Mouse (Mus musculus) hindbrain, embryonic 14.5 days (tissue): ENCODE data around the gene Scn5a. TPM values are rescaled to one million over a fixed set of nuclear protein-coding genes. Genes with fewer than 3 reads are reported as not detected.
A peak's percentile ranks its signal among the peaks of the same experiment; 100 is the strongest.

Experiments
- ATAC-seq: fragments of 200-750 bp; cut with Nextera tagmentation; 2 replicates; pipeline ENCODE4 v1.8.0; 2017; ENCODE audit warnings: moderate number of reproducible peaks, mild to moderate bottlenecking, moderate TSS enrichment, moderate library complexity; ENCODE audit not compliant: low FRiP score
- DNase-seq: peaks from one replicate; pipeline ENCODE4 v3.0.0-alpha.2; 2015; ENCODE audit warnings: low spot score
- H3K27ac ChIP-seq: fragments of 300-500 bp; sonication (generic); 2 replicates; pipeline ENCODE4 v1.5.1; 2014; ENCODE audit warnings: mild to moderate bottlenecking, moderate library complexity
- H3K27me3 ChIP-seq: fragments of 300-500 bp; sonication (generic); 2 replicates; pipeline ENCODE4 v1.6.1; 2014; ENCODE audit warnings: mild to moderate bottlenecking, low read length, mixed read lengths; ENCODE audit not compliant: control insufficient read depth, insufficient read depth
- H3K36me3 ChIP-seq: fragments of 300-500 bp; sonication (generic); replicated peaks from 2 replicates; pipeline ENCODE4 v1.6.1; 2014; ENCODE audit not compliant: control insufficient read depth, insufficient read depth
- H3K4me1 ChIP-seq: fragments of 300-500 bp; sonication (generic); replicated peaks from 2 replicates; pipeline ENCODE4 v1.6.1; 2014; ENCODE audit warnings: antibody characterized with exemption, low read length, mixed read lengths; ENCODE audit not compliant: control insufficient read depth, insufficient read depth
- H3K4me2 ChIP-seq: fragments of 300-500 bp; sonication (generic); replicated peaks from 2 replicates; pipeline ENCODE4 v1.6.1; 2014; ENCODE audit warnings: mild to moderate bottlenecking, moderate library complexity
- H3K4me3 ChIP-seq: fragments of 300-500 bp; sonication (generic); replicated peaks from 2 replicates; pipeline ENCODE4 v1.5.1; 2014; ENCODE audit warnings: mild to moderate bottlenecking, low read length
- H3K9ac ChIP-seq: fragments of 300-500 bp; sonication (generic); 2 replicates; pipeline ENCODE4 v1.6.1; 2014
- H3K9me3 ChIP-seq: fragments of 300-500 bp; sonication (generic); 2 replicates; pipeline ENCODE4 v1.6.1; 2016; ENCODE audit warnings: low read length; ENCODE audit not compliant: control insufficient read depth
- WGBS: fragments of 180-500 bp; shearing (Covaris S2); extraction: QIAGEN DNeasy Blood & Tissue Kit; methylation state at CpG from one replicate; pipeline ENCODE4 v1.1.7; 2014; 5-methylcytosine and 5-hydroxymethylcytosine counted together
- polyA plus RNA-seq: library from polyadenylated mRNA; unstranded; fragments of >200 nt; fragmentation: Nextera tagmentation; extraction: Ambion mirVana; gene quantifications from 2 replicates; pipeline ENCODE4 v1.2.1, GENCODE M21; 2014

Scn5a gene
- polyA plus RNA-seq, 1 experiment from 2014 or later: 0.12 TPM

GRCm38 (mm10) chr9:119523301-119523700 is 55.5 kb downstream of the Scn5a start:
- Histone ChIP-seq H3K36me3 (no peaks in the 10 kb centered on the region), H3K27ac (no peak overlapping the region), H3K9ac (no peak overlapping the region), H3K4me2 (no peak overlapping the region), H3K9me3 (no peaks in the 10 kb centered on the region), H3K4me1 (no peaks in the 10 kb centered on the region), H3K4me3 (no peak overlapping the region), H3K27me3 (0 out of 2 replicates have a peak, but pooled peaks cover 2% of the 10 kb centered on the region)
- ATAC-seq: no peak
- 88% methylated on average over 8 of the region's 8 CpGs for whole genome bisulfite sequencing
- DNase-seq: no peak

GRCm38 (mm10) chr9:119519116-119519515 is 59.7 kb downstream of the Scn5a start:
- no peak for DNase-seq
- Histone ChIP-seq H3K9me3 (no peaks in the 10 kb centered on the region), H3K4me1 (peaks cover 7% of the 10 kb centered on the region; the same call in 1 of the 2 replicates), H3K9ac (no peak overlapping the region), H3K27ac (no peak overlapping the region), H3K4me3 (no peak overlapping the region), H3K27me3 (0 out of 2 replicates have a peak, but pooled peaks cover 12% of the 10 kb centered on the region), H3K36me3 (no peaks in the 10 kb centered on the region), H3K4me2 (no peak overlapping the region)
- no peak for ATAC-seq
- WGBS: 55% methylated on average over 23 of the region's 23 CpGs

GRCm38 (mm10) chr9:119518177-119518576 is 60.6 kb downstream of the Scn5a start:
- WGBS: 66% methylated on average over 8 of the region's 8 CpGs
- H3K4me2 ChIP-seq: no peak overlapping the region
- H3K27ac ChIP-seq: no peak overlapping the region
- DNase-seq (no peak), ATAC-seq (no peak)
- H3K9ac ChIP-seq: no peak overlapping the region
- 0 out of 2 replicates have a peak, but pooled peaks cover 12% of the 10 kb centered on the region for H3K27me3 ChIP-seq
- H3K9me3 ChIP-seq: no peaks in the 10 kb centered on the region
- peaks cover 7% of the 10 kb centered on the region; the same call in 1 of the 2 replicates for H3K4me1 ChIP-seq
- no peaks in the 10 kb centered on the region for H3K36me3 ChIP-seq
- no peak overlapping the region for H3K4me3 ChIP-seq

DNA sequence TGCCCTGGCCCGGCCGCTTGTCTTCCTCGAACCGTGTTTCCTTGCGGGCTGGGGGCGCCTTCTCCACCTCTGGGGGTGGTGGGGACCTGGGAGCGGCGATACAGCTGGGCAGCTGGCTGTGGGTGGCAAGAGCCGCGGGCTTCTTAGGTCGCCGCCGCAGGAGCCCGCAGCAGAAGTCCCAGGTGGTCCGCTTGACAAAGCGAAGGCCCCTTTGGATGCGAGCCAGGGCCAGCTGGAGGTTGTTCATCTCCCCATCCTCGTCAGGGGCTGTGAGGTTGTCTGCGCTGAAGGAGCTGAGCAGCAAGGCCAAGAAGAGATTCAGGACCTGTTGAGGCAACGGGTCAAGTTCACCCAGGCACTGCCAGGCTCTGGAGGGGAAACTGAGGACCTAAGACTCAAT is 61.3 kb downstream of the Scn5a start:
- H3K27me3 ChIP-seq: 0 out of 2 replicates have a peak, but pooled peaks cover 12% of the 10 kb centered on the region
- H3K27ac ChIP-seq: no peak overlapping the region
- H3K4me1 ChIP-seq: peaks cover 7% of the 10 kb centered on the region; the same call in 1 of the 2 replicates
- no peak overlapping the region for H3K9ac ChIP-seq
- H3K4me3 ChIP-seq: no peak overlapping the region
- H3K4me2 ChIP-seq: peak overlapping the region; percentile 21; the same call in 1 of the 2 replicates
- WGBS: 20% methylated on average over 20 of the region's 20 CpGs
- ATAC-seq (no peak), DNase-seq (no peak)
- H3K9me3 ChIP-seq: no peaks in the 10 kb centered on the region
- no peaks in the 10 kb centered on the region for H3K36me3 ChIP-seq

- H3K4me2 ChIP-seq: no peak overlapping the region
- ATAC-seq: no peak
- H3K9me3 ChIP-seq: no peaks in the 10 kb centered on the region
- 0 out of 2 replicates have a peak, but pooled peaks cover 12% of the 10 kb centered on the region for H3K27me3 ChIP-seq
- 62% methylated on average over 5 of the region's 5 CpGs for WGBS
- H3K4me1 ChIP-seq: peaks cover 7% of the 10 kb centered on the region; the same call in 1 of the 2 replicates
- DNase-seq: no peak
- H3K36me3 ChIP-seq: no peaks in the 10 kb centered on the region
- no peak overlapping the region for H3K27ac ChIP-seq
- H3K9ac ChIP-seq: no peak overlapping the region
- no peak overlapping the region for H3K4me3 ChIP-seq
Measured at GRCm38 (mm10) chr9:119516815-119517214, 62.0 kb downstream of the Scn5a start.

DNA sequence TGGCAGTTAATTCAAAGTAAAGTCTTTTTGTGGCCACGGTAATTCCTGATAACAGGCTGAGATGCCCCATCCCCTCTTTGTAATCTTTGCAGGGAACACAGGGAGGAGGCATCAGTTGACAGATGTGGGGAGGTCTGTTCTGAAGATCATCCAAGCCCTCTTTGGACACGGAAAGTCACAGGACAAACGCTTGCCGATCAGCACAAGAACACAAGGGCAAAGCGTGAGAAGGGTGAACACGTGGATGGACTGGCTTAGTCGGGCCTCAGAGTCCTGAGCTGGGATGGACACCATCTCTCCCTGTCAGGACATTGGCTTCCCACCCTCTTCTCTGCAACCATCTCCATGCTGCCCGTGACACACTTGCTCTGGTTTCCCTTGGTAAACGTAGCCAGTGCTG is 63.4 kb downstream of the Scn5a start:
- H3K36me3 ChIP-seq: no peaks in the 10 kb centered on the region
- 89% methylated on average over 9 of the region's 9 CpGs for WGBS
- H3K4me3 ChIP-seq: no peak overlapping the region
- 0 out of 2 replicates have a peak, but pooled peaks cover 12% of the 10 kb centered on the region for H3K27me3 ChIP-seq
- no peak for ATAC-seq
- no peak overlapping the region for H3K4me2 ChIP-seq
- no peak for DNase-seq
- H3K9me3 ChIP-seq: no peaks in the 10 kb centered on the region
- H3K9ac ChIP-seq: no peak overlapping the region
- H3K4me1 ChIP-seq: peaks cover 7% of the 10 kb centered on the region; the same call in 1 of the 2 replicates
- H3K27ac ChIP-seq: no peak overlapping the region

GRCm38 (mm10) chr9:119514986-119515385 is 63.8 kb downstream of the Scn5a start:
- 0 out of 2 replicates have a peak, but pooled peaks cover 12% of the 10 kb centered on the region for H3K27me3 ChIP-seq
- no peak overlapping the region for H3K9ac ChIP-seq
- no peaks in the 10 kb centered on the region for H3K9me3 ChIP-seq
- H3K4me3 ChIP-seq: no peak overlapping the region
- no peak overlapping the region for H3K27ac ChIP-seq
- H3K4me1 ChIP-seq: peaks cover 7% of the 10 kb centered on the region; the same call in 1 of the 2 replicates
- no peaks in the 10 kb centered on the region for H3K36me3 ChIP-seq
- ATAC-seq (no peak), DNase-seq (no peak)
- H3K4me2 ChIP-seq: no peak overlapping the region
- WGBS: 88% methylated on average over 8 of the region's 8 CpGs

DNA sequence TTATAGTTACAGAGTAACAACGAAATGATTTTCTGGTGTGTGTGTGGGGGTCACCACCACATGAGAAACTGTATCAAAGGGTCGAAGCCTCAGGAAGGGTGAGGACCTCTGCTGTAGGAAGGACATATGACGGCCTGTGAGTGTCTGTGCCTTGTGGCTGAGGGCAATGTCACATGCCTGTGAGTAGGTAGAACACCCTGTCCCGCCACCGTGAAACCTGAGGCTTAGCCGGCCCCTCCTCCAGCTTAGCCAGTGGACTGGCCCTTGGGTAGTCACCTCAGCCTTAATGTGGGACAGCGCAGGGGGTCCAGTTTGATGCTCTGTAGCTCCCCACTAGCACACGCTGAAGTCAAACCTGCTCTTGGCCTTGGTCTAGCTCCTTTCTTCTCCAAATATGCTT is 65.0 kb downstream of the Scn5a start:
- peaks cover 7% of the 10 kb centered on the region; the same call in 1 of the 2 replicates for H3K4me1 ChIP-seq
- H3K36me3 ChIP-seq: no peaks in the 10 kb centered on the region
- 87% methylated on average over 8 of the region's 8 CpGs for WGBS
- no peak overlapping the region for H3K27ac ChIP-seq
- no peak overlapping the region for H3K4me3 ChIP-seq
- H3K9ac ChIP-seq: no peak overlapping the region
- H3K9me3 ChIP-seq: no peaks in the 10 kb centered on the region
- no peak overlapping the region for H3K4me2 ChIP-seq
- ATAC-seq: no peak
- DNase-seq: no peak
- H3K27me3 ChIP-seq: 0 out of 2 replicates have a peak, but pooled peaks cover 12% of the 10 kb centered on the region

DNA sequence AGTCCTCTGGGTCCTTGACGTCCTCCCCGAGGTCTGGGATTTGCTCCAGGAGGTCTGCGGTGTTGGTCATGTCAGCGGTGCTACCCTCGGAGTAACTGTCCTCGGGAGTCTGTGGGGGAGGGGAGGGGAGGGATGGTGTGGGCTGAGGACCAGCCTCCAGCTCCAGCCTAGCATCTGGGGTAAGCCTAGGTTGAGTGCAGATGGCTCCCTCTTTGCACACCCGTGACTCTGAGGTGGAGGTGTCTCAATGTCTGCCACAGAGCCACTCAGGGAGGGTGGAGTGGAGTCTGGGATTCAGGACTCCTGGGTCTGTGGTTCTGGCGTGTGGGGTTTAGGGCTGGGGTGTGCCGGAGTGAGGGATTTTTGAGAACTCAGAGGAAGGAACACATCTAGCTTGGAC is 65.8 kb downstream of the Scn5a start:
- H3K27me3 ChIP-seq: 0 out of 2 replicates have a peak, but pooled peaks cover 7% of the 10 kb centered on the region
- H3K9me3 ChIP-seq: no peaks in the 10 kb centered on the region
- 88% methylated on average over 9 of the region's 9 CpGs for WGBS
- H3K36me3 ChIP-seq: no peaks in the 10 kb centered on the region
- H3K4me2 ChIP-seq: no peak overlapping the region
- ATAC-seq (no peak), DNase-seq (no peak)
- H3K27ac ChIP-seq: no peak overlapping the region
- no peak overlapping the region for H3K4me3 ChIP-seq
- H3K4me1 ChIP-seq: peaks cover 7% of the 10 kb centered on the region; the same call in 1 of the 2 replicates
- H3K9ac ChIP-seq: no peak overlapping the region
